Mouse (Mus musculus) stomach, embryonic 14.5 days (tissue): Measurements from ENCODE around the gene Rps6kc1. TPM values are rescaled to one million over a fixed set of nuclear protein-coding genes. Genes with fewer than 3 reads are reported as not detected.

Experiments used
- ATAC-seq: fragments of 200-750 bp; cut with Nextera tagmentation; 2 replicates; pipeline ENCODE4 v1.8.0; 2017; ENCODE audit warnings: low read depth, moderate TSS enrichment; ENCODE audit not compliant: insufficient number of reproducible peaks, insufficient read depth, low FRiP score
- H3K27ac ChIP-seq: fragments of 300-500 bp; sonication (generic); 2 replicates; pipeline ENCODE4 v1.5.1; 2014; ENCODE audit warnings: mild to moderate bottlenecking, low read length, moderate library complexity, mixed read lengths
- H3K27me3 ChIP-seq: fragments of 300-500 bp; sonication (generic); 2 replicates; pipeline ENCODE4 v1.6.1; 2014; ENCODE audit warnings: low read length, control low read depth, mixed read lengths; ENCODE audit not compliant: control insufficient read depth, insufficient read depth
- H3K36me3 ChIP-seq: fragments of 300-500 bp; sonication (generic); 2 replicates; pipeline ENCODE4 v1.6.1; 2014; ENCODE audit warnings: mild to moderate bottlenecking, control low read depth, low read length, moderate library complexity, mixed read lengths; ENCODE audit not compliant: control insufficient read depth, insufficient read depth
- H3K4me1 ChIP-seq: fragments of 300-500 bp; sonication (generic); 2 replicates; pipeline ENCODE4 v1.6.1; 2014; ENCODE audit warnings: low read length, control low read depth, mixed read lengths; ENCODE audit not compliant: control insufficient read depth, insufficient read depth
- H3K4me2 ChIP-seq: fragments of 300-500 bp; sonication (generic); replicated peaks from 2 replicates; pipeline ENCODE4 v1.6.1; 2014; ENCODE audit warnings: low read depth, low read length, control low read depth
- H3K4me3 ChIP-seq: fragments of 300-500 bp; sonication (generic); 2 replicates; pipeline ENCODE4 v1.5.1; 2014; ENCODE audit warnings: low read depth, low read length, control low read depth
- H3K9ac ChIP-seq: fragments of 300-500 bp; sonication (generic); replicated peaks from 2 replicates; pipeline ENCODE4 v1.6.1; 2014; ENCODE audit warnings: low read depth, mild to moderate bottlenecking, control low read depth, low read length, moderate library complexity, mixed read lengths
- H3K9me3 ChIP-seq: fragments of 300-500 bp; sonication (generic); 2 replicates; pipeline ENCODE4 v1.6.1; 2016; ENCODE audit warnings: low read depth, low read length, control low read depth; ENCODE audit not compliant: control insufficient read depth
- WGBS: fragments of 180-500 bp; shearing (Covaris S2); extraction: QIAGEN DNeasy Blood & Tissue Kit; methylation state at CpG from one replicate; pipeline ENCODE4 v1.1.7; 2014; 5-methylcytosine and 5-hydroxymethylcytosine counted together
- polyA plus RNA-seq: library from polyadenylated mRNA; unstranded; fragments of >200 nt; fragmentation: Nextera tagmentation; extraction: Ambion mirVana; gene quantifications from 2 replicates; pipeline ENCODE4 v1.2.1, GENCODE M21; 2014

Gene Rps6kc1
- polyA plus RNA-seq, 1 experiment from 2014 or later, result 16.1 TPM

- 79% methylated on average over 6 of the region's 6 CpGs for WGBS
- no peak for ATAC-seq
- H3K4me2 ChIP-seq, result no peak overlapping the region
Measured at GRCm38 (mm10) chr1:190893559-190894167, 17.9 kb downstream of the Rps6kc1 start.

GRCm38 (mm10) chr1:190888646-190889045 is 22.9 kb downstream of the Rps6kc1 start:
- peaks cover 17% of the 10 kb centered on the region for H3K36me3 ChIP-seq
- no peak for ATAC-seq
- H3K4me1 ChIP-seq, result no peaks in the 10 kb centered on the region
- H3K27me3 ChIP-seq, result no peaks in the 10 kb centered on the region
- no peak overlapping the region for H3K4me2 ChIP-seq
- no peak overlapping the region for H3K27ac ChIP-seq
- no peak overlapping the region for H3K9ac ChIP-seq
- WGBS, result 84% methylated on average over 16 of the region's 16 CpGs
- no peaks in the 10 kb centered on the region for H3K9me3 ChIP-seq
- no peak overlapping the region for H3K4me3 ChIP-seq

More at GRCm38 (mm10) chr1:190893559-190894167, 17.9 kb downstream of the Rps6kc1 start:
- H3K4me1 ChIP-seq, result no peaks in the 10 kb centered on the region
- no peak overlapping the region for H3K4me3 ChIP-seq
- H3K27me3 ChIP-seq, result no peaks in the 10 kb centered on the region
- H3K9ac ChIP-seq, result no peak overlapping the region
- H3K9me3 ChIP-seq, result no peaks in the 10 kb centered on the region
- no peak overlapping the region for H3K27ac ChIP-seq
- H3K36me3 ChIP-seq, result peaks cover 15% of the 10 kb centered on the region

- Histone ChIP-seq H3K9ac (no peak overlapping the region), H3K4me1 (no peaks in the 10 kb centered on the region), H3K9me3 (no peaks in the 10 kb centered on the region), H3K4me3 (no peak overlapping the region), H3K27ac (no peak overlapping the region), H3K36me3 (peaks cover 17% of the 10 kb centered on the region), H3K4me2 (no peak overlapping the region), H3K27me3 (no peaks in the 10 kb centered on the region)
- ATAC-seq, result no peak
- 86% methylated on average over 2 of the region's 2 CpGs for WGBS
Measured at GRCm38 (mm10) chr1:190888031-190888430, 23.5 kb downstream of the Rps6kc1 start.

- Histone ChIP-seq H3K27me3 (no peaks in the 10 kb centered on the region), H3K27ac (no peak overlapping the region), H3K4me1 (no peaks in the 10 kb centered on the region), H3K36me3 (peaks cover 9% of the 10 kb centered on the region), H3K4me2 (no peak overlapping the region), H3K9me3 (no peaks in the 10 kb centered on the region), H3K9ac (no peak overlapping the region), H3K4me3 (no peak overlapping the region)
- no peak for ATAC-seq
- 84% methylated on average over 4 of the region's 4 CpGs for WGBS
Measured at GRCm38 (mm10) chr1:190886014-190886413, 25.6 kb downstream of the Rps6kc1 start.

GRCm38 (mm10) chr1:190881422-190881821 is 30.1 kb downstream of the Rps6kc1 start:
- Histone ChIP-seq H3K9me3 (no peaks in the 10 kb centered on the region), H3K27me3 (no peaks in the 10 kb centered on the region), H3K27ac (no peak overlapping the region), H3K36me3 (peaks cover 6% of the 10 kb centered on the region), H3K9ac (no peak overlapping the region), H3K4me3 (no peak overlapping the region), H3K4me1 (no peaks in the 10 kb centered on the region), H3K4me2 (no peak overlapping the region)
- no peak for ATAC-seq
- WGBS, result 8% methylated on average over 2 of the region's 2 CpGs

- H3K9me3 ChIP-seq, result no peaks in the 10 kb centered on the region
- no peaks in the 10 kb centered on the region for H3K4me1 ChIP-seq
- WGBS, result 62% methylated on average over 6 of the region's 6 CpGs
- H3K36me3 ChIP-seq, result peaks cover 8% of the 10 kb centered on the region
- no peak overlapping the region for H3K4me2 ChIP-seq
- H3K27ac ChIP-seq, result no peak overlapping the region
- H3K4me3 ChIP-seq, result no peak overlapping the region
- ATAC-seq, result no peak
- H3K27me3 ChIP-seq, result no peaks in the 10 kb centered on the region
- H3K9ac ChIP-seq, result no peak overlapping the region
Measured at GRCm38 (mm10) chr1:190880638-190881037, 30.9 kb downstream of the Rps6kc1 start.

GRCm38 (mm10) chr1:190875751-190876150 is 35.8 kb downstream of the Rps6kc1 start:
- ATAC-seq, result no peak
- 92% methylated on average over 6 of the region's 6 CpGs for WGBS
- Histone ChIP-seq H3K27me3 (no peaks in the 10 kb centered on the region), H3K4me3 (no peak overlapping the region), H3K27ac (no peak overlapping the region), H3K36me3 (peaks cover 2% of the 10 kb centered on the region; the same call in 1 of the 2 replicates), H3K4me1 (no peaks in the 10 kb centered on the region), H3K9ac (no peak overlapping the region), H3K4me2 (no peak overlapping the region), H3K9me3 (no peaks in the 10 kb centered on the region)

- H3K27ac ChIP-seq, result no peak overlapping the region
- H3K4me1 ChIP-seq, result no peaks in the 10 kb centered on the region
- H3K4me3 ChIP-seq, result no peak overlapping the region
- H3K9me3 ChIP-seq, result no peaks in the 10 kb centered on the region
- no peaks in the 10 kb centered on the region for H3K27me3 ChIP-seq
- 90% methylated on average over 4 of the region's 4 CpGs for WGBS
- no peak for ATAC-seq
- H3K36me3 ChIP-seq, result peaks cover 2% of the 10 kb centered on the region; the same call in 1 of the 2 replicates
- no peak overlapping the region for H3K9ac ChIP-seq
- no peak overlapping the region for H3K4me2 ChIP-seq
Measured at GRCm38 (mm10) chr1:190875089-190875488, 36.5 kb downstream of the Rps6kc1 start.

- Histone ChIP-seq H3K27me3 (no peaks in the 10 kb centered on the region), H3K4me3 (no peak overlapping the region), H3K4me1 (no peaks in the 10 kb centered on the region), H3K9ac (no peak overlapping the region), H3K9me3 (no peaks in the 10 kb centered on the region), H3K36me3 (peaks cover 5% of the 10 kb centered on the region), H3K27ac (no peak overlapping the region), H3K4me2 (no peak overlapping the region)
- no peak for ATAC-seq
- 93% methylated on average over 12 of the region's 12 CpGs for WGBS
Measured at GRCm38 (mm10) chr1:190871068-190871467, 40.5 kb downstream of the Rps6kc1 start.
